Mouse (Mus musculus) cerebellum, adult 9-10 months (tissue): ENCODE data around the gene Aldh4a1.

Experiments
- DNase-seq: peaks from one replicate; pipeline ENCODE4 v3.0.0; 2022

Gene Aldh4a1

GRCm38 (mm10) chr4:139622373-139623282 lies at the start of gene Aldh4a1:
Gene Aldh4a1, plus strand, starts transcription at chr4:139622866.
- DNase-seq: peak; percentile 96

- peak; percentile 62 for DNase-seq
Measured at GRCm38 (mm10) chr4:139572928-139573512, 49.6 kb upstream of the Aldh4a1 start.

GRCm38 (mm10) chr4:139574156-139574798 lies 48.4 kb upstream of the Aldh4a1 start:
- peak; percentile 99 for DNase-seq

GRCm38 (mm10) chr4:139574799-139575672 lies 47.6 kb upstream of the Aldh4a1 start:
- peak; percentile 83 for DNase-seq

- DNase-seq: no peak
Measured at GRCm38 (mm10) chr4:139575673-139576003, 47.0 kb upstream of the Aldh4a1 start.

- DNase-seq: peak; percentile 69
Measured at GRCm38 (mm10) chr4:139576251-139576880, 46.3 kb upstream of the Aldh4a1 start.

- DNase-seq: peak; percentile 74
Measured at GRCm38 (mm10) chr4:139577006-139577405, 45.7 kb upstream of the Aldh4a1 start.

GRCm38 (mm10) chr4:139578389-139578788 lies 44.3 kb upstream of the Aldh4a1 start:
- DNase-seq: peak; percentile 40

GRCm38 (mm10) chr4:139579003-139579402 lies 43.7 kb upstream of the Aldh4a1 start:
- peak; percentile 38 for DNase-seq

GRCm38 (mm10) chr4:139579466-139579865 lies 43.2 kb upstream of the Aldh4a1 start:
- peak; percentile 41 for DNase-seq

- peak; percentile 36 for DNase-seq
Measured at GRCm38 (mm10) chr4:139580663-139581336, 41.9 kb upstream of the Aldh4a1 start.

- DNase-seq: peak; percentile 63
Measured at GRCm38 (mm10) chr4:139581427-139582051, 41.1 kb upstream of the Aldh4a1 start.

- peak; percentile 49 for DNase-seq
Measured at GRCm38 (mm10) chr4:139582346-139582745, 40.3 kb upstream of the Aldh4a1 start.

GRCm38 (mm10) chr4:139582903-139583302 lies 39.8 kb upstream of the Aldh4a1 start:
- DNase-seq: peak; percentile 35

GRCm38 (mm10) chr4:139583629-139584245 lies 38.9 kb upstream of the Aldh4a1 start:
- peak; percentile 34 for DNase-seq

- no peak for DNase-seq
Measured at GRCm38 (mm10) chr4:139584704-139585103, 38.0 kb upstream of the Aldh4a1 start.

- DNase-seq: no peak
Measured at GRCm38 (mm10) chr4:139585713-139586112, 37.0 kb upstream of the Aldh4a1 start.

- peak; percentile 74 for DNase-seq
Measured at GRCm38 (mm10) chr4:139587370-139587769, 35.3 kb upstream of the Aldh4a1 start.

- no peak for DNase-seq
Measured at GRCm38 (mm10) chr4:139587773-139588172, 34.9 kb upstream of the Aldh4a1 start.

GRCm38 (mm10) chr4:139589351-139590027 lies 33.2 kb upstream of the Aldh4a1 start:
- no peak for DNase-seq
